Mouse (Mus musculus) gastrocnemius, postnatal 36 days (tissue): Measurements from ENCODE around the gene Notch4. TPM values are rescaled to one million over a fixed set of nuclear protein-coding genes. Genes with fewer than 3 reads are reported as not detected.

Experiments used
- DNase-seq, 2 experiments: peaks; one replicate each; pipeline ENCODE4 v3.0.0; 2022
- intact Hi-C: fragments of 180-260 bp; cut with DNase I; formaldehyde crosslinking; loops from one replicate; pipeline ENCODE4 v1.15.1; 2025
- total RNA-seq, 2 experiments: library from RNA; stranded (reverse); gene quantifications; 2 replicates each; pipeline ENCODE4 v1.2.3; 2021

Gene Notch4
- total RNA-seq, 2 experiments from 2014 or later = 11.0 to 14.0 TPM

DNA sequence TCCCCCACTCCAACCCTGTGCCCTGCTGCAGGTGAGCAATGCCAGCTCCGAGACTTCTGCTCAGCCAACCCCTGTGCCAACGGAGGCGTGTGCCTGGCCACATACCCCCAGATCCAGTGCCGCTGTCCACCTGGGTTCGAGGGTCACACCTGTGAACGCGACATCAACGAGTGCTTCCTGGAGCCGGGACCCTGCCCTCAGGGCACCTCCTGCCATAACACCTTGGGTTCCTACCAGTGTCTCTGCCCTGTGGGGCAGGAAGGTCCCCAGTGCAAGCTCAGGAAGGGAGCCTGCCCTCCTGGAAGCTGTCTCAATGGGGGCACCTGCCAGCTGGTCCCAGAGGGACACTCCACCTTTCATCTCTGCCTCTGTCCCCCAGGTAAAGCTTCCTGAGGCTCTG lies 3.2 kb downstream of the Notch4 start:
- intact Hi-C loops = no loop called here
- no peak for DNase-seq

DNA sequence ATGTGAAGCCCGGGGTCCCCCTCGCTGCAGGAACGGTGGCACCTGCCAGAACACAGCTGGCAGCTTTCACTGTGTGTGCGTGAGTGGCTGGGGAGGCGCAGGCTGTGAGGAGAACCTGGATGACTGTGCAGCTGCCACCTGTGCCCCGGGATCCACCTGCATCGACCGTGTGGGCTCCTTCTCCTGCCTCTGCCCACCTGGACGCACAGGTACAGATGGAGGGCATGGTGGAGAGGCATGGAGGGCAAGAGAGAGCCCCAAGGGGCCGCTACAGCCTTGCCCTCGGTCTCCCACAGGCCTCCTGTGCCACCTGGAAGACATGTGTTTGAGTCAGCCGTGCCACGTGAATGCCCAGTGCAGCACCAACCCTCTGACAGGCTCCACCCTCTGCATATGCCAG lies 4.4 kb downstream of the Notch4 start:
- no peak for DNase-seq
- intact Hi-C loops = no loop called here

DNA sequence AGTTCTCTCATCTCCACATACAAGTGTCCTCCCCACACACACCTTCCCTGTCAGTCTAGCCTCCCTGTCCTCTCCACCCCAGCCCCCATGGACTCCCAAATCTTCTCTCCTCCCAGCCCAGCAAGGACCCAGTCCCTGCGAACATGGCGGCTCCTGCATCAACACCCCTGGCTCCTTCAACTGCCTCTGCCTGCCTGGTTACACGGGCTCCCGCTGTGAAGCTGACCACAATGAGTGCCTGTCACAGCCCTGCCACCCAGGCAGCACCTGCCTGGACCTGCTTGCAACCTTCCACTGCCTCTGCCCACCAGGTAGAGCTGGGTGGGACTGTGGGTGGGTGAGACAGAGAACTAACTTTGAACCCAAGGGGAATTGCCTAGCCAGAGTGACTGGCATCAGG lies 5.9 kb downstream of the Notch4 start:
- intact Hi-C loops = loop anchor here (5.0 kb wide), 1 partner anchor 47 kb away; the partner anchor contains the start of gene Egfl8
- DNase-seq = no peak

DNA sequence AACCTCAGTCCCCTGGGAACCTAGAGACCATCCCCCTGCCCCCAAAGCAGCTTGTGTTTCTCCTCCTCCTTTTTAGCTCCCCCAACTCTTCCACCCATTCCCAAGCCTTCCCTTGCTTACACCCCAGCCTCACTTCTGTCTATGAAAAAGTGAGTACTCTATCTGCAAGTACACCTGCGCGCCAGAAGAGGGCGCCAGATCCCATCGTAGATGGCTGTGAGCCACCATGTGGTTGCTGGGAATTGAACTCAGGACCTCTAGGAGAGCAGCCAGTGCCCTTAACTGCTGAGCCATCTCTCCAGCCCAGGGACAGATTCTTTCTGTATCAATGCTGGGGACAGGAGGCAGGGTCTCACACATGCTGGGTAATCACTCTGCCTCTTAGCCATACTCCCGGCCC lies 7.8 kb downstream of the Notch4 start:
- no peak for DNase-seq
- intact Hi-C loops = loop anchor here (5.0 kb wide), 1 partner anchor 45 kb away; the partner anchor contains the start of gene Egfl8

DNA sequence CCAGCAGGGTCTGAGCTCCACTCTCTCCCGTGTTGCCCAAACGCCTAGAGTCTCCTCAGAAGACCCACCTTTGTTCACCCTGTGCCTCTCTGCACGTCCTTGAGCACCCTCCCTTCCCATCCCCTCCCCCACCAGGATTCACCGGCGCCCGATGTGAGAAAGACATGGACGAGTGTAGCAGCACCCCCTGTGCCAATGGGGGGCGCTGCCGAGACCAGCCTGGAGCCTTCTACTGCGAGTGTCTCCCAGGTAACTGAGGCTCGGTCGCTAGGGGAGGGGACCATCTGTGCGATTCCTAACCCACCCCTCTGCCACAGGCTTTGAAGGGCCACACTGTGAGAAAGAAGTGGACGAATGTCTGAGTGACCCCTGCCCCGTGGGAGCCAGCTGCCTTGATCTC lies 8.3 kb downstream of the Notch4 start:
- no peak for DNase-seq

DNA sequence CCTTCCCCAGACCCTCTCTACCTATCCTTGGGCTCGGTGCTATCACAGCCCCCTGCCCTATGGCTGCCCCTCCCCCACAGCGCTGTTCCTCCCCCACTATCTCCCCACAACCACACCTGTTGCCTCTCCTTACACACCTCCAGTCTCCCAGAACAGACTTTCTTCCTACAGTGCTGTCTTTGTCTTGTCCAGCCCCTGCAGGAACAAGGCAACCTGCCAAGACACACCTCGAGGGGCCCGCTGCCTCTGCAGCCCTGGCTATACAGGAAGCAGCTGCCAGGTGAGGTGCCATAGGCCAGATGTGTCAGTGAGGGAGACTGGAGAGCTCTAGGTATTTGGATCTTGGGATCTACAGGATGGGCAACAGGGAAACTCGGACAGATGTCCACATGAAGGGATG lies 12.5 kb downstream of the Notch4 start:
- intact Hi-C loops = no loop called here
- no peak for DNase-seq

More for the DNA sequence above, 8.3 kb downstream of the Notch4 start:
- intact Hi-C loops = loop anchor here (5.0 kb wide), 1 partner anchor 45 kb away; the partner anchor contains the start of gene Egfl8

DNA sequence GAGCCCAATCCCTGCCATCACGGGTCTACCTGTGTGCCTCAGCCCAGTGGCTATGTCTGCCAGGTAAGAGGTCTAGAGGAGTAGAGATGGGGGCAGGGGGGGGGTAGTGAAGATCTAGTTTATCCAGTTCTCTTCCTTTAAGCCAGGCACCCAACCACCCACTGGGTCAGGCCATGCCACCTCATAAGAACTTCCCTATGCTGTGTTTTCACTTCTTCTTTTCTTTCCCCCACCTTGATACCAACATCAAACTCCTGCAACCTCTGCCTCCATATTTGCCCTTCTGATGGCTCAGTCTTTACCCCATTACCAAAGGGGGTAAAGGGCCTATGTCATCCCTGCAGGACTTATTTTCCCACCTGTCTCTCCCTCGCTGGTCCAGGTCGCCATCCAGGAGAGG lies 14.0 kb downstream of the Notch4 start:
- no peak for DNase-seq
- intact Hi-C loops = no loop called here

DNA sequence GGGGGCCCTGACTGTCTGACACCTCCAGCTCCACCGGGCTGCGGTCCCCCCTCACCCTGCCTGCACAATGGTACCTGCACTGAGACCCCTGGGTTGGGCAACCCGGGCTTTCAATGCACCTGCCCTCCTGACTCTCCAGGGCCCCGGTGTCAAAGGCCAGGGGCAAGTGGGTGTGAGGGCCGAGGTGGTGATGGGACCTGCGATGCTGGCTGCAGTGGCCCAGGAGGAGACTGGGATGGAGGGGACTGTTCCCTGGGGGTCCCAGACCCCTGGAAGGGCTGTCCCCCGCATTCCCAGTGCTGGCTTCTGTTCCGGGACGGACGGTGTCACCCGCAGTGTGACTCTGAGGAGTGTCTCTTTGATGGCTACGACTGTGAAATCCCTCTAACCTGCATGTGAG lies 18.5 kb downstream of the Notch4 start:
- intact Hi-C loops = no loop called here
- no peak for DNase-seq

DNA sequence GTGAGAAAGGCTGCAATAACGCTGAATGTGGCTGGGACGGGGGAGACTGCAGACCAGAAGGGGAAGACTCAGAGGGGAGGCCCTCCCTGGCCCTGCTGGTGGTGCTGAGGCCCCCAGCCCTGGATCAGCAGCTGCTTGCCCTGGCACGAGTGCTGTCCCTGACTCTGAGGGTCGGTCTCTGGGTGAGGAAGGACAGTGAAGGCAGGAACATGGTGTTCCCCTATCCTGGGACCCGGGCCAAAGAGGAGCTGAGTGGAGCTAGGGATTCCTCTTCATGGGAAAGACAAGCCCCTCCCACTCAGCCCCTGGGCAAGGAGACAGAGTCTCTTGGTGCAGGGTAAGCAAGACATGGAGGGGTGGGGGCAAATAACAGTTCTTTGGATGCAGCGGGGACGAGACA lies 19.3 kb downstream of the Notch4 start:
- DNase-seq = no peak
- intact Hi-C loops = no loop called here

DNA sequence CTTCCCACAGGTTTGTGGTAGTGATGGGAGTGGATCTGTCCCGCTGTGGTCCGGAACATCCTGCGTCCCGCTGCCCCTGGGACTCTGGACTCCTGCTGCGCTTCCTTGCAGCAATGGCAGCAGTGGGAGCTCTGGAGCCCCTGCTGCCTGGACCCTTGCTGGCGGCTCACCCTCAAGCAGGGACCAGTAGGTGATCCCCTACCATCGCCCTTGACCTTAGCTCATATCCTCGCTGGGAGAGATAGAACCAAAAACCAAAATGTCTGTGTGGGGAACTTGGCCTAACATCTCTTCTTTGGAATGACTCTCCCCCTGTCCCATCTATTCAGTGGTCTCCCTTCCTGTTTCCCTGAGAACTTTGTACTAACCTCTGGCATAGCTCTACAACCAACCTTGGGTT lies 19.8 kb downstream of the Notch4 start:
- no peak for DNase-seq
- intact Hi-C loops = no loop called here

DNA sequence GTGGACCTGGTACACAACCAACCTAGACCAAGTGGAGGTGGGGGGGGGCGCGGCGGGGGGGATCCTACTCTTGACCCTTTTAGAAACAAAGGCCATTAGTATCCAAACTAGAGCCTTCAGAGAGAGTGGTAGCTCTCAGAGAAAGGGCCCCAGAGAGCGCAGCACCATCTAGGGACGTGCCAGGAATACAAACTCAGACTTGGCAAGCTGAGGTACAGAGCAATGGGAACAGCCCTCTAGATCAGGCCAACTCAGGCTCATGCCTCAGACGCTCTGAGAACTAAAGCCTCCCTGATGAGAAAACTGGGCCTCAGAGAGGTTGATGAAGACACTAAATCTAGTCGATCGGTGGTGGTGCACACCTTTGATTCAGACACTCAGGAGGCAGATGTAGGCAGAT lies 21.1 kb downstream of the Notch4 start:
- no peak for DNase-seq
- intact Hi-C loops = no loop called here

DNA sequence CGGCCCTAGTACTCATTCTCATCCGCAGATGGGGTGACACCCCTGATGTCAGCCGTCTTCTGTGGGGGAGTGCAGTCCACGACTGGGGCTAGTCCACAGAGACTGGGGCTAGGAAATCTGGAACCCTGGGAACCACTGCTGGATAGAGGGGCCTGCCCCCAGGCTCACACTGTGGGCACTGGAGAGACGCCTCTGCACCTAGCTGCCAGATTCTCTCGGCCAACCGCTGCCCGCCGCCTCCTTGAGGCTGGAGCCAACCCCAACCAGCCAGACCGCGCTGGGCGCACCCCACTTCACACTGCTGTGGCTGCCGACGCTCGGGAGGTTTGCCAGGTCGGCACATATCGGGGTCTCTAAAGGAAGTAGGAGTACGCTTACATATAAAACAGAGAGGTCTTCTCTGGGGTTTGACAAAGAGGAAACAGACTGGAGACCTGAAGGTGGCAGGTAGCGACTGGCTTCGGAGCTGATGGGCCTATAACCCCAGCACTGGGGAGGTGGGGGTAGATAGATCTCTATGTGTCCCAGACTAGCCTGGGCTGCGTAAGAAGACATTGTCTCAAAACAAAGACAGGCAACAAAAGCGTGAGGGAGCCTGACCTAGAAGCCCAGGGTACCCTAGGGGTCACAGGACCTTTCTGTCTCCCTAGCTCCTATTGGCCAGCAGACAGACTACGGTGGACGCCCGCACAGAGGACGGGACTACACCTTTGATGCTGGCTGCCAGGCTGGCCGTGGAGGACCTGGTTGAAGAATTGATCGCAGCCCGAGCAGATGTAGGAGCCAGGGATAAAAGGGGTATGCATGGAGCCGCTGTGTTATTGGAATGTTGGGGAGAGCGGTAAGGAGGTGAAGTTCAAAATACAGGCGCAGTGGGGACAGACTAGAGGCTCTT lies 22.1 kb downstream of the Notch4 start:
- intact Hi-C loops = no loop called here
- no peak for DNase-seq

DNA sequence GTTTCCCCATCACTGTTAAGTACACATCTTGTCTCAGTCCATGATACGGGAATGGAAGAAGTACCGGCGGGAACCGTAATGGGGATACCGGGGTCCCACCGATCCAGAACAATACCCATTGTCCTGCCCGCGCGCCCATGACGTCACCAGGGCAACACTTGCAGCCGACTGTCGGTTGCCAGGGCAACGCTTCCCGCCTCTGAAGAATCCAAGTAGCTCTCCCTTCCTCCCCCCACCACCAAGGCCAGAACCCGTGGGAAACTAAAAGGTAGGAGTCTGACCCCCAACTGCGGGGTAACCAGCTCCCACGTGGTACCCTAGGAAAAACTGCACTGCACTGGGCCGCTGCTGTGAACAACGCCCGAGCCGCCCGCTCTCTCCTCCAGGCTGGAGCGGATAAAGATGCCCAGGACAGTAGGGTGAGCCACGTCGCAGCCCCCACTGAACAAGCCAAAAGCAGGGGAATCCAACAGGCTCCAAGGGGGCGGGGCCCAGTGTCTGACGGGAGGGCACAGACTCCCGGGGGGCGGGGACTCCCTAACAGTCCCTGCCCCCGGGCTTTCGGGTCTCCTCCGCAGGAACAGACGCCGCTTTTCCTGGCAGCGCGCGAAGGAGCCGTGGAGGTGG lies 22.8 kb downstream of the Notch4 start:
- intact Hi-C loops = no loop called here
- DNase-seq = peak in 1 of 2 experiments; percentile 81

DNA sequence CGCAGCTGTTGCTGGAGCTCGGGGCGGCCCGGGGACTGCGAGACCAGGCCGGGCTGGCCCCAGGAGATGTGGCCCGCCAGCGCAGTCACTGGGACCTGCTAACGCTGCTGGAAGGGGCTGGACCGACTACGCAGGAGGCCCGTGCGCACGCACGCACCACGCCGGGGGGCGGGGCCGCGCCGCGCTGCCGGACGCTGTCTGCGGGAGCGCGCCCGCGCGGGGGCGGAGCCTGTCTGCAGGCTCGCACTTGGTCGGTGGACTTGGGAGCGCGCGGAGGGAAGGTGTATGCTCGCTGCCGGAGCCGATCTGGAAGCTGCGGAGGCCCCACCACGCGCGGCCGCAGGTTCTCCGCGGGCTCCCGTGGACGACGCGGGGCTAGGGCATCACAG lies 23.3 kb downstream of the Notch4 start:
- intact Hi-C loops = no loop called here
- DNase-seq = peak; percentile 94 to 98

DNA sequence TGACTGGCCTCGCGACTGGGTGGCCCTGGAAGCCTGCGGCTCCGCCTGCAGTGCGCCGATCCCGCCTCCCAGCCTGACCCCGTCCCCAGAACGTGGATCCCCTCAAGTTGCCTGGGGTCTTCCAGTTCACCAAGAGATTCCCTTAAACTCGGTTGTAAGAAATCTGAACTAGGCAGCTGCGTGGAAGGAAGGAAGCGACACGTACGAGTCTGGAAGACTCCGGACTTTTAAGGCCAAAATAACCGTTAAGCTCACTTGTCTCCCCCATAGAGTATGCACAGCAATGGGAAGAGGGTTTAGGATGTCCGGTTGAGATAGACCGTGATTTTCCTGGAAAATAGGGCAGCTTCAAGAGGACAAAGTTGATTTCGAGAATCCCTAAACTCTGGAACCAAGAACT lies 23.7 kb downstream of the Notch4 start:
- intact Hi-C loops = no loop called here
- no peak for DNase-seq

DNA sequence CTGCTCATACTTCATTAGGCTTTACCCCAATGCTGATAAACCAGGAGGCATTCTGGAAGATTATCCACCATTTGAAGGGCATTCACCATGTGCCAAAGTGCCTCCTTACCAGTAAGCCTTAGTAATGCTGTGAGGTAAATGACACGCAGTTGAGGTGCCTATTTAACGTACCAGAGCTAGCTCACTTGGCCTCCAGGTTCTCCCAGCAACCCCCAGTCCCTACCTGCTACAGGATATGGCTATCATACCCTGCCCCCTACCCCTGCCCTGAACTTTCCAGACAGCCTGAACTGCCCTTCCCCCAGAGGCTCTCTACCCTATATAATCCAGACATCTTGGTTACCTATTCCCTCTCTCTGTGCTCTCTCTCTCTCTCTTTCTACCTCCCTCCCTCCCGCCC lies 24.7 kb downstream of the Notch4 start:
- DNase-seq = no peak
- intact Hi-C loops = no loop called here

DNA sequence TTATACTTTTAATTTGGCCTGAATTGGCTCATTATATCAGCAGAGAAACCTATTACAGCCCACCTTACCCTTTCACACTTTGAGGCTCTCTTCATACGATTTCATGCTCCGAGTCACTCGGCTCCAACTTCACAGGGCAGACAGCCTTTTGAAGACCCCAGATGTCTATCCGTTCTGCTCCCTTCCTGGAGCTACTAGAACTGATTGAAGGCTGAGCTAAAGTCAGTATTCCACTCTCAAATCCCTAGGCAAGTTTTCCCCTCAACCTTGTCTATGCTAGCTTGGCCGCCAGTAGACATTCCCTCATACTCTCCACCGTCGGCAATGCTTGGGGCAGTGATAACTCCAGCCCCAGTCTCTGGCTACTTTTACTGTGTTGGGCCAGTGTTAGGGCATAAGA lies 25.1 kb downstream of the Notch4 start:
- intact Hi-C loops = no loop called here
- DNase-seq = no peak

DNA sequence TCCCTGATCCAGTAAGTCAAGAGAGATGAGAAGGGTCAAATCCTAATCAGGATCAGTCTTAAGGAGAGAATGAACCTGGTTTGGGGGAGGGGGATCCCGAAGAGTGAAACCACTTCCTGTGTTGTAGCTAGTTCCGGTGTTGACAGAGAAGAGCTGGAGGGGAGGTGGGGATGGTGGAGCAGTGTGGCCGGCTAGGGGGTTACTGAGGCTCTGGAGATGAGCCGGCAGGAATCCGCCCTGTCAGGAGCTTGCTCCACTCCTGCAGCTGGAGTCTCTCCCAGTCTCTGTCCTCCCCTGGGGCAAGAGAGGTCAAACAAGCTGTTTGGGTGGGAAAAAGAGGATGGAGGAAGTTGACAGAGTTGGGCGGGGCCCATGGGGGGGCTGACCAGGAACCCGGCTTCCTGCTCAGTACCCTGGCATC lies 25.6 kb downstream of the Notch4 start, which contains the start of gene Gpsm3:
Gpsm3 (plus strand) TSS at position 126 of the 421 bp plus-strand sequence.
- DNase-seq = peak; percentile 66 to 72
- intact Hi-C loops = loop anchor here (10.0 kb wide), 1 partner anchor 655 kb away; the partner anchor contains the start of gene Ddx39b

DNA sequence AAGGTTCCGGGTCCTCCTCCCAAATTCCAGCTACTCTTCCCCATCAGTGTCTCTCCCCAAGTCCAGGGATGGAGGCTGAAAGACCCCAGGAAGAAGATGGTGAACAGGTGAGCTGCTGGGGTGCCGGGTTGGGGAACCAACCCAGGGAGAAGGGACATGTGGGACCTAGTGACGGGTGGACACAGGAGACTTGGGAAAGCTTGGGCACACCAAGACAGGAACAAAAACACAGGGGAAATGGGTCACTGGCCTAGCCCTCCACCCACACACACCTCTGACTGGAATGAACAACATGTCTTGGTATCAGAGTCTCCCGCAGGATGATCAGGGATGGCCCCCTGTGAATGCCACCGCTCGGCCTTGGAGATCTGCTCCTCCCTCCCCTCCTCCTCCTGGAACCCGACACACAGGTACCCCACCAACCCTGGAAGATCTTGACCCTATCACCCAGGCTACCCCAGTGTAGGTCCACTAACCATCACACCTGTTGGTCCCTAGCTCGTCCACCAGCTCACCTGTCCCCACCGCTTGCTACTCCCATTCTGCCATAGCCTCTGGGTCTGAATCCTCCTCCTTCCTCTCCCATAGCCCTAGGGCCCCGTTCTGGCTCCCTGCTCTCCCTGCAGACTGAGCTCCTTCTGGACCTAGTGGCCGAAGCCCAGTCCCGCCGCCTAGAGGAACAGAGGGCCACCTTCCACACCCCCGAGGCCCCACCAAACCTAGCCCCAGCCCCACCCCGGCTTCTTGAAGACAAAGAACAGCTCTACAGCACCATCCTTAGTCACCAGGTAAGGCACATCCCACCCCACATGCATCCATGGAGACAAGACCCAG lies 26.3 kb downstream of the Notch4 start:
- DNase-seq = no peak
- intact Hi-C loops = loop anchor here (10.0 kb wide), 1 partner anchor 654 kb away; the partner anchor contains the start of gene Ddx39b
